Comparison of ENCODE assay signal across 10 mouse cellular contexts in genomic region chr6:61687002-61687401, GRCm38 (mm10).
DNase-seq lines count a peak whose midpoint lies in the region; ATAC-seq and TF ChIP-seq lines count a peak whose summit lies in the region.
"Had no signal": no experiment of that assay in that cellular context is flagged by ENCODE, and none has a peak within 500 bp of the region (broad histone marks: within the 10 kb centered on the region; RNA-seq: fewer than 3 reads in every experiment).

No protein-coding gene starts in this region.

- no peaks in the 10 kb centered on the region for H3K9me3 ChIP-seq in G1E (replicated peaks)
- H3K9me3 ChIP-seq: embryonic facial prominence, embryonic 12.5 days; heart, embryonic 13.5 days had no signal

- intact Hi-C loops in left cerebral cortex, adult 2 months (cut with DNase I), result no loop called here

- no peak overlapping the region for H3K4me3 ChIP-seq in left cerebral cortex, adult 2 months
- no peak overlapping the region for H3K4me3 ChIP-seq in G1E (ENCODE audit: low read depth, low read length)
- H3K4me3 ChIP-seq: embryonic facial prominence, embryonic 12.5 days; heart, embryonic 13.5 days had no signal

- H3K27ac ChIP-seq in left cerebral cortex, adult 2 months, result no peak overlapping the region
- H3K27ac ChIP-seq: embryonic facial prominence, embryonic 12.5 days; heart, embryonic 13.5 days had no signal

- ATAC-seq in G1E (ENCODE audit: extremely low read depth, insufficient number of reproducible peaks, low FRiP score, poor library complexity, severe bottlenecking), result no peak

- peak; percentile 18 to 36 for DNase-seq in cerebellum, postnatal 14 days
- DNase-seq in cerebellum, adult 9-11 months, result no peak
- peak in 1 of 2 experiments; percentile 9 for DNase-seq in left cerebral cortex, adult 2 months (ENCODE audit: extremely low spot score in 1 of 2, low spot score in 2 of 2)
- no peak for DNase-seq in left cerebral cortex, adult 8-10 months (ENCODE audit: low spot score in 2 of 2)
- DNase-seq in G1E (ENCODE audit: low spot score), result no peak
- peak; percentile 9 to 41 for DNase-seq in kidney, postnatal 36 days
- DNase-seq in spleen, adult 18-20 months, result no peak
- DNase-seq in layer of hippocampus, adult 9-11 months, result no peak

- H3K36me3 ChIP-seq in G1E (replicated peaks), result no peaks in the 10 kb centered on the region
- H3K36me3 ChIP-seq: embryonic facial prominence, embryonic 12.5 days; heart, embryonic 13.5 days had no signal

- no peaks in the 10 kb centered on the region for H3K4me1 ChIP-seq in G1E (ENCODE audit: insufficient read depth, low read depth, low read length)
- H3K4me1 ChIP-seq: embryonic facial prominence, embryonic 12.5 days; heart, embryonic 13.5 days had no signal

- H3K27me3 ChIP-seq in G1E (ENCODE audit: insufficient read depth, low read length), result no peaks in the 10 kb centered on the region
- H3K27me3 ChIP-seq: embryonic facial prominence, embryonic 12.5 days; heart, embryonic 13.5 days had no signal

- TF ChIP-seq CTCF in left cerebral cortex, adult 2 months (IDR thresholded peaks at IDR 0.05), result peak; percentile 44
- 0 out of 2 replicates have a peak, but pooled peaks have one; percentile 13 for TF ChIP-seq CTCF in G1E (IDR thresholded peaks at IDR 0.05; ENCODE audit: low read depth, low read length)

Comparison
In these comparisons a context has a peak if more than half of its experiments do, and no peak if none do; other contexts are left out.
1. DNase-seq: peak in cerebellum, postnatal 14 days (2 of 2) and kidney, postnatal 36 days (2 of 2); none in cerebellum, adult 9-11 months (single experiment), left cerebral cortex, adult 8-10 months (0 of 2), G1E (single experiment), spleen, adult 18-20 months (0 of 2) and layer of hippocampus, adult 9-11 months (single experiment).